Mouse (Mus musculus): Measurements from ENCODE around the gene Rrm1.
"Not testable (repeated sequence)": the region's sequence is repeated elsewhere in the genome, so short reads cannot be mapped to it uniquely, and the experiment has no call there.

Gene Rrm1

GRCm38 (mm10) chr7:102477377-102477776 is 35.9 kb downstream of the Rrm1 start:
- DNase-seq (ENCODE audit: low read depth, low spot score), result no peak

- DNase-seq (ENCODE audit: low read depth, low spot score), result no peak
Measured at GRCm38 (mm10) chr7:102478425-102478824, 36.9 kb downstream of the Rrm1 start.

DNA sequence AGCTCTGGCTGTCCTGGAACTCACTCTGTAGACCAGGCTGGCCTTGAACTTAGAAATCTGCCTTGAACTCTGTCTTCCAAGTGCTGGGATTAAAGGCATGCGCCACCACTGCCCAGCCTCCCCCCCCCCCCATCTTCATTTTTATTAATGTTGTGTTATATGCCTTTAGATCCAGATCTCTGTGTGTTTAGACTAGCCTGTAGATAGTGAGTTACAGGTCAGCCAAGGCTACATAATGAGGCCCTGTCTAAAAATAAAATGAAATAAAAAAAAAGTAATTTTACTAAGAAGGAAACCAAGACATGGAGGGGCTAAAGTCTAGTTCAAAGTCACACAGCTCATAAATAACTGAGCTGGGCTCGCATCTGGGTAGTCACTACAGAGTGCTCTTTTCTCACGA is 37.4 kb downstream of the Rrm1 start:
- no peak for DNase-seq (ENCODE audit: low read depth, low spot score)

- peak; percentile 3 for DNase-seq (ENCODE audit: low read depth, low spot score)
Measured at GRCm38 (mm10) chr7:102479368-102480078, 38.0 kb downstream of the Rrm1 start.

GRCm38 (mm10) chr7:102480821-102481220 is 39.3 kb downstream of the Rrm1 start:
- DNase-seq (ENCODE audit: low read depth, low spot score), result no peak

DNA sequence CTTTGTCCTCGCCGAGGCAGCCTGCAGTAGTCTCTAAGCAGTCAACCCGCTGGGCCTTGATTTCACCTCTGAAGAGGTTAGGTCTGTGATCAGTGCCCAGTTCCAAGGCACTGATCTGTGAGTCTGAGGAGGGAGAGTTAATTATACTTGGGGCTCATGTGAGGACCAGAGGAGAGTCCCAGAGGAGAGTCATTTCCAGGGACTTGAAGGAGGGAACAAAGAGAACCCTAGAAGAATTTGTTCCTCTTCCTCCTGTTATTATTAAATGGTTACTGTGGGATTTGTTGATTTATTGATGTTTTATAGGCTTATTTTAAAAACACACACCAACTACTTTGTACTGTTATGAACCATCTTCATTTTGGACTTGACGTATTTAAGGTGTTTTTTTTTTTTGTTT is 40.1 kb downstream of the Rrm1 start, which contains the start of gene Olfr543:
Gene Olfr543, minus strand, starts transcription at position 101 of the 400 bp plus-strand sequence.
- DNase-seq (ENCODE audit: low read depth, low spot score), result no peak

DNA sequence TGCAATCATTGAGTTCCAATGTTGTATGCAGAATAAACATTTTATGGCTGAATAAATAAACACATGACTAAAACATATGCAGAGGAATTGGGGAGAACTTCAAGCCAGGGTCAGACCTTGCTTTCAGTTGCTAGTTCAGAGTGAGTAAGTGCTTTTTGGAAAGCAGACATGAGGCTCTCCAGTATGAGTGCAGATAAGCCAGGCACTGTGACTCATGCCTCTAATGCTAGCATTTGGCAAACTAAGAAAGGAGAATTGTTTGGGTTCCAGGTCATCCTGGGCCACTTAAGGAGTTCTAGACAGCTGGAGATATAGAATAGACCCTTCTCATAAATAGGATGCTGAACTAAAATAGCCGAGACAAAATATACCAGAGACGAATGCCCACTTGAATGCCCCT is 42.2 kb downstream of the Rrm1 start:
- no peak for DNase-seq (ENCODE audit: low read depth, low spot score)

DNA sequence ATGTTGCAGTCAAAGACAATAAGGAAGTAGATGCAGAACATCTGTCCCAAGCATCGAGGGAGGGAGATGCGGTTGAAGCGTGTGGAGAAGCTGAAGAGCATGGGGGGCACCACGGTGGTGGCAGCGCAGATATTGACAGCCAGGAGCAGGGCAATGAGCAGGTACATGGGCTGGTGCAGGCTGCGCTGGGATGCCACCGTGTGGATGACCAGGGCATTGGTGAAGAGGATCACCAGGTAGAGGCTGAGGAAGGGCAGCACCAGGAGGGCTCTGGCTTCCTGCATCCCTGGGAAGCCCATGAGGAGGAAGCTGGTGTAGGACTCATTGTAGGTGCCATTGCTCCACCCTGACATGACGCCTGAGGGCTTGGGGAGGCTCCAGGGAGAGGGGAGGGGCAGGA is 43.3 kb downstream of the Rrm1 start:
- not testable (repeated sequence) for DNase-seq (ENCODE audit: low read depth, low spot score)

GRCm38 (mm10) chr7:102486105-102486504 is 44.6 kb downstream of the Rrm1 start:
- no peak for DNase-seq (ENCODE audit: low read depth, low spot score)

DNA sequence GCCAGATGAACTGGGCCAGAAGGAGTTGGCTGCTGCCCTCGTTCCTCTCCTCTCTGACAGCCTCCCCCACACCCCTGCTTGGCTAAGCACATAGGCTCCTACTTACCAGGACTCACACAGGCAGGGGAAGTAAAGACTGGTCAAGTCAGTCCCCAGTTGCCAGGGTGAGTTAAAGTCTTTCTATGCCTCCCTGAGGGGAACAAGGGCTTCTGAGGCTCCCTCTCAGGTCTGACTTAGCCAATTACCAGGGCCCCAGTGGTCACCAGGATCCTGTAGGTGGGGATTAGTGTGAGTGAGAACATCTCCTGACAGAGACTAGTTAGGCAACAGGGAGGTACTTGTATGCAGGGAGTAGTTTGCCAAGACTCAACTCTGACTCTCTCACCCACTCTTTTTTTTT is 46.7 kb downstream of the Rrm1 start, which contains the start of gene Olfr544:
Gene Olfr544, minus strand, starts transcription at position 153 of the 400 bp plus-strand sequence.
- DNase-seq (ENCODE audit: low read depth, low spot score), result no peak

GRCm38 (mm10) chr7:102494416-102494815 is 52.9 kb downstream of the Rrm1 start:
- not testable (repeated sequence) for DNase-seq (ENCODE audit: low read depth, low spot score)

GRCm38 (mm10) chr7:102499473-102499872 is 58.0 kb downstream of the Rrm1 start, which contains the start of gene Olfr545:
TSS of gene Olfr545 (minus strand) at chr7:102499573.
- no peak for DNase-seq (ENCODE audit: low read depth, low spot score)

- no peak for DNase-seq (ENCODE audit: low read depth, low spot score)
Measured at GRCm38 (mm10) chr7:102501986-102502385, 60.5 kb downstream of the Rrm1 start.

GRCm38 (mm10) chr7:102506848-102507247 is 65.4 kb downstream of the Rrm1 start:
- peak; percentile 46 for DNase-seq (ENCODE audit: low read depth, low spot score)

GRCm38 (mm10) chr7:102508066-102508465 is 66.6 kb downstream of the Rrm1 start:
- no peak for DNase-seq (ENCODE audit: low read depth, low spot score)

DNA sequence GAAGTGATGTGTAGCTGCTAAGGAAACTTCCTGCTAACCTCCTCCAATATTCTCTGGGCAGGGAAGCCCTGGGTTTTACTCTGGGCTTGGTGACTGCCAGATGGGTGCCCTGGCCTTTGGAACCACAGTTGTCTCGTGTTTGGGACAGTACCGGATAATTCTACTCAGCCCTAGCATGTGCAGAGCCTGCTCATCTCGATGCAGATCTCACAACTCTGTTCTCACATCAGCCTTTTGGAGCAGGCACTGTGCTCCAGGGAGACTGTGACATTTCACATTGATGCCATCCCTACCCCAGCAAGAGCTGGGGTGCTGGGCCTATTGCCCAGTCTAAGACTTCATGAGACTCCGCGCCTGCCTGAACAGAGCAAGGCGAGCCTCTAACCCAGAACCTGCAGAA is 67.2 kb downstream of the Rrm1 start:
- DNase-seq (ENCODE audit: low read depth, low spot score), result no peak

GRCm38 (mm10) chr7:102509726-102510125 is 68.2 kb downstream of the Rrm1 start:
- no peak for DNase-seq (ENCODE audit: low read depth, low spot score)

- DNase-seq (ENCODE audit: low read depth, low spot score), result no peak
Measured at GRCm38 (mm10) chr7:102511927-102512326, 70.4 kb downstream of the Rrm1 start.

GRCm38 (mm10) chr7:102512814-102513435 is 71.4 kb downstream of the Rrm1 start:
- peak; percentile 32 for DNase-seq (ENCODE audit: low read depth, low spot score)

DNA sequence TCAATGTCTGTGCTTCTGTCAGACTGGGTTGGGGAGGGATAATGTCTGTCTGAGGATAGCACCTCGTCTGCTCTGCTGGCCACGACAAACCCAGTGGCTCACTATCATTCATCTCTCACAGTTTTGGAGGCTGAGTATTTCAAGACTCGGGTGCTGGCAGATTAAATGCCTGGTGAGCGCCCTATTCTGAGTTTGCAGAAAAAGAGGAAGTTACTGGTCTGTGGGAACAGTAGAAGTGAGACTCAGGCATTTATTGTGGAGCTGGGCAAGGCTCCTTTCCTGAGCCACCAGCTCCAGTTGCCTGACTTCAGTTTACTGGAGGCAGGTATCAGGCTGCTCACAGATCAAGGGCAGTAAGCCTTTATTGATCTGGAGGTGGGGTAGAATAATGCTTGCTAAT is 72.6 kb downstream of the Rrm1 start:
- DNase-seq (ENCODE audit: low read depth, low spot score), result no peak

DNA sequence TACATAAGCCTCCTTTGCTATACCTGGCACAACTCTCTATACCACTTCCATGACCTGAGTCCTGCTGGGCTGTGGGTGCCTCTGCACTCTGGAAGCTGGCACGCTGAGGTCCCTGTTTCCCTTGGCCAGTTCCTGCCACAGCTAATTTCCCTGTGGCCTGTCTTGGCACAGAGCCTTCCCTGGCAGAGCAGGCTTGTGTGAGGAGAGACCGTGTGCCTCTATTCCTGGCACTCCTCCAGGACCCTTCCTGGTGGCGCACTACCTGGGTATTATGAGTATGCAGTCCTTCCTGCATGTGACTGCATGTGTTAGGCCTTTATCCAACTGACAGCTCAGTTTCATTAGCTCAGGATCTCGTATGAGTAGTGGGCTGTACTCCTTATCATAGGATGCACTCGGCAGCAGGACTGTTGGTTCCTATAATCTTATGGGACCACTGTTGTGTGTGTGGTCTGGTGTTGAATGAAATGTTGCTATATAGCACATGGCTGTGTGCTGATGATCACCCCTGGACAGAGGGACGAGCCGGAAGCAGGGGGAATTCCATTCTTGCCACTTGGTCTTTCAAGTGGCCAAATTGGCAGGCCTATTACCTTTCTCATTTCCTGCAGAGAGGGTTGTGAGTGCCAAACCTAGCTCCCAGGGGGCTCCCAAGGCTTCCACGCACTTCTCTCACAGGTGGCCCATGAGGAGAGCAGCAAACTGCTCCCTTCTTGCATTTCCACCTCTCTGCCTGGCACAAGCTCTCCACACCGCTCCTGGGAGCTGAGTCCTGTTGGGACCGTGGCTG is 75.0 kb downstream of the Rrm1 start:
- DNase-seq (ENCODE audit: low read depth, low spot score), result no peak

- no peak for DNase-seq (ENCODE audit: low read depth, low spot score)
Measured at GRCm38 (mm10) chr7:102517051-102517335, 75.5 kb downstream of the Rrm1 start.
